Mouse (Mus musculus): Measurements from ENCODE around the gene Snrpg. TPM values are rescaled to one million over a fixed set of nuclear protein-coding genes. Genes with fewer than 3 reads are reported as not detected.
A peak's percentile ranks its signal among the peaks of the same experiment; 100 is the strongest.

The Snrpg gene
- total and polyA plus RNA-seq, 3 experiments, result 761 to 1,339 (median 796) TPM

DNA sequence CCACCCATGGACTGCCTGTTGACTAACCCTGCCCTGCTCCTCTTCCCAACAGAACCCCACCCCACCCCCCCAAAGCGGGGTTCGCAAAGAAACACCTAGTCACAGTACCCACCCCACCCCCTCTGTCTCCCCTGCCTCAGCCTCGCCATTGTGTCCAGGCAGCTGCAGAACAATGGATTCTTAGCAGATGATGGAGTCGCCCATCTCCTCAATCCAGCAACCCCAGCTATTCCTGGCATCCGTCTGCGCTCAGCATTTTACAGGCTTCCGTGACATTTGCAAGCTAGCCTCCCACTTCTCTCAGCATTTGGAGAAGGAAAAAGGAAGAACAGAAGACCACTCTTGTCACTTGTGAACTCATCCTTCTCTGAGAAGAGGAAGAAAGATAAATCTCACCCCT lies 27.4 kb upstream of the Snrpg start:
- no peaks in the 10 kb centered on the region; a peak in 1 of 4 replicates for H3K27me3 ChIP-seq (ENCODE audit: control insufficient read depth in 1 of 2, insufficient read depth in 2 of 2, low read length in 2 of 2)
- H3K79me2 ChIP-seq (ENCODE audit: control insufficient read depth, insufficient read depth, low read length, poor library complexity), result no peaks in the 10 kb centered on the region
- H3K4me1 ChIP-seq (ENCODE audit: control insufficient read depth in 1 of 2, insufficient read depth in 2 of 2, low read length in 2 of 2), result no peaks in the 10 kb centered on the region
- no peak for TF ChIP-seq MAZ (IDR thresholded peaks at IDR 0.05; ENCODE audit: low read depth, low read length)
- TF ChIP-seq ZNF384 (IDR thresholded peaks at IDR 0.05; ENCODE audit: low read depth, low read length), result no peak
- no peak for TF ChIP-seq POLR2AphosphoS2 (IDR thresholded peaks at IDR 0.05; ENCODE audit: low read length)
- TF ChIP-seq USF1 (IDR thresholded peaks at IDR 0.05; ENCODE audit: low read depth, low read length), result no peak
- TF ChIP-seq TAL1 (IDR thresholded peaks at IDR 0.05; ENCODE audit: low read length), result no peak
- no peak for TF ChIP-seq NRF1 (IDR thresholded peaks at IDR 0.05; ENCODE audit: insufficient read depth, low read depth, low read length, poor library complexity, severe bottlenecking)
- no peak for TF ChIP-seq ZC3H11A (IDR thresholded peaks at IDR 0.05; ENCODE audit: low read depth, low read length)
- no peak for TF ChIP-seq EP300 (IDR thresholded peaks at IDR 0.05; ENCODE audit: low read depth in 1 of 2, low read length in 2 of 2)
- TF ChIP-seq ELF1 (IDR thresholded peaks at IDR 0.05; ENCODE audit: low read depth, low read length), result no peak
- no peak for DNase-seq (ENCODE audit: low read depth, low spot score)
- H3K36me3 ChIP-seq (ENCODE audit: control insufficient read depth in 1 of 2, insufficient read depth in 2 of 2, low read length in 2 of 2), result no peaks in the 10 kb centered on the region
- no peak overlapping the region for H3K27ac ChIP-seq (ENCODE audit: control insufficient read depth, low read depth, low read length)
- no peaks in the 10 kb centered on the region for H3K9me3 ChIP-seq (replicated peaks; ENCODE audit: insufficient read depth, low read length)
- no peak overlapping the region for H3K9ac ChIP-seq (ENCODE audit: control insufficient read depth, low read depth, low read length, poor library complexity, severe bottlenecking)
- no peak overlapping the region for H3K4me3 ChIP-seq (ENCODE audit: control insufficient read depth in 1 of 2, insufficient read depth in 1 of 2, low read depth in 2 of 2, low read length in 2 of 2)

- DNase-seq (ENCODE audit: low read depth, low spot score), result no peak
- H3K27ac ChIP-seq (ENCODE audit: control insufficient read depth, low read depth, low read length), result no peak overlapping the region
- H3K4me3 ChIP-seq (ENCODE audit: control insufficient read depth in 1 of 2, insufficient read depth in 1 of 2, low read depth in 2 of 2, low read length in 2 of 2), result no peak overlapping the region
- H3K4me1 ChIP-seq (ENCODE audit: control insufficient read depth in 1 of 2, insufficient read depth in 2 of 2, low read length in 2 of 2), result no peaks in the 10 kb centered on the region
- H3K36me3 ChIP-seq (ENCODE audit: control insufficient read depth in 1 of 2, insufficient read depth in 2 of 2, low read length in 2 of 2), result no peaks in the 10 kb centered on the region
- no peak overlapping the region for H3K9ac ChIP-seq (ENCODE audit: control insufficient read depth, low read depth, low read length, poor library complexity, severe bottlenecking)
- no peaks in the 10 kb centered on the region for H3K9me3 ChIP-seq (replicated peaks; ENCODE audit: insufficient read depth, low read length)
- no peaks in the 10 kb centered on the region for H3K79me2 ChIP-seq (ENCODE audit: control insufficient read depth, insufficient read depth, low read length, poor library complexity)
- no peak for TF ChIP-seq MAFK (IDR thresholded peaks at IDR 0.05; ENCODE audit: borderline replicate concordance, low read depth, low read length)
- no peak for TF ChIP-seq MAZ (IDR thresholded peaks at IDR 0.05; ENCODE audit: low read depth, low read length)
- no peak for TF ChIP-seq CHD2 (IDR thresholded peaks at IDR 0.05; ENCODE audit: low read length)
- no peaks in the 10 kb centered on the region; a peak in 1 of 4 replicates for H3K27me3 ChIP-seq (ENCODE audit: control insufficient read depth in 1 of 2, insufficient read depth in 2 of 2, low read length in 2 of 2)
These were observed 25.0 kb upstream of the Snrpg start for GRCm38 (mm10) chr6:86346063-86346462.

- H3K4me3 ChIP-seq (ENCODE audit: control insufficient read depth in 1 of 2, insufficient read depth in 1 of 2, low read depth in 2 of 2, low read length in 2 of 2), result no peak overlapping the region
- H3K36me3 ChIP-seq (ENCODE audit: control insufficient read depth in 1 of 2, insufficient read depth in 2 of 2, low read length in 2 of 2), result no peaks in the 10 kb centered on the region
- TF ChIP-seq RAD21 (IDR thresholded peaks at IDR 0.05; ENCODE audit: low read depth, low read length), result peak; percentile 73
- TF ChIP-seq MYC (IDR thresholded peaks at IDR 0.05; ENCODE audit: low read depth, low read length), result no peak
- no peak for TF ChIP-seq MAFK (IDR thresholded peaks at IDR 0.05; ENCODE audit: borderline replicate concordance, low read depth, low read length)
- TF ChIP-seq ZC3H11A (IDR thresholded peaks at IDR 0.05; ENCODE audit: low read depth, low read length), result peak; percentile 35
- TF ChIP-seq SMC3 (IDR thresholded peaks at IDR 0.05; ENCODE audit: low read depth, low read length), result peak; percentile 62
- TF ChIP-seq CTCF (IDR thresholded peaks at IDR 0.05 in 2 of 3, conservative IDR thresholded peaks at IDR 0.05 in 1 of 3; ENCODE audit: control insufficient read depth in 1 of 3, insufficient read depth in 1 of 3, low read depth in 2 of 3, low read length in 3 of 3, poor library complexity in 1 of 3, severe bottlenecking in 1 of 3), result peak; percentile 34 to 71 (median 49)
- no peak for TF ChIP-seq MAZ (IDR thresholded peaks at IDR 0.05; ENCODE audit: low read depth, low read length)
- no peak overlapping the region for H3K27ac ChIP-seq (ENCODE audit: control insufficient read depth, low read depth, low read length)
- no peaks in the 10 kb centered on the region for H3K4me1 ChIP-seq (ENCODE audit: control insufficient read depth in 1 of 2, insufficient read depth in 2 of 2, low read length in 2 of 2)
- H3K79me2 ChIP-seq (ENCODE audit: control insufficient read depth, insufficient read depth, low read length, poor library complexity), result no peaks in the 10 kb centered on the region
- H3K27me3 ChIP-seq (ENCODE audit: control insufficient read depth in 1 of 2, insufficient read depth in 2 of 2, low read length in 2 of 2), result peaks cover 4% of the 10 kb centered on the region in 2 experiments
- no peak overlapping the region for H3K9ac ChIP-seq (ENCODE audit: control insufficient read depth, low read depth, low read length, poor library complexity, severe bottlenecking)
- DNase-seq (ENCODE audit: low read depth, low spot score), result peak; percentile 61
- H3K9me3 ChIP-seq (replicated peaks; ENCODE audit: insufficient read depth, low read length), result no peaks in the 10 kb centered on the region
These were observed 21.8 kb upstream of the Snrpg start for GRCm38 (mm10) chr6:86349257-86349656.
